Mouse (Mus musculus): Measurements from ENCODE around the gene Olfr480. TPM values are rescaled to one million over a fixed set of nuclear protein-coding genes. Genes with fewer than 3 reads are reported as not detected.

Gene Olfr480
- not detected for total RNA-seq (2021)

GRCm38 (mm10) chr7:108067246-108067645 lies at the start of gene Olfr480:
Gene Olfr480, minus strand, starts transcription at chr7:108067346.
- no peak for DNase-seq (ENCODE audit: extremely low spot score in 1 of 2, low spot score in 1 of 2)

GRCm38 (mm10) chr7:108100549-108100948 lies 33.4 kb upstream of the Olfr480 start, which contains the start of gene Olfr483:
Gene Olfr483, plus strand, starts transcription at chr7:108100849.
- DNase-seq (ENCODE audit: extremely low spot score in 1 of 2, low spot score in 1 of 2): no peak

DNA sequence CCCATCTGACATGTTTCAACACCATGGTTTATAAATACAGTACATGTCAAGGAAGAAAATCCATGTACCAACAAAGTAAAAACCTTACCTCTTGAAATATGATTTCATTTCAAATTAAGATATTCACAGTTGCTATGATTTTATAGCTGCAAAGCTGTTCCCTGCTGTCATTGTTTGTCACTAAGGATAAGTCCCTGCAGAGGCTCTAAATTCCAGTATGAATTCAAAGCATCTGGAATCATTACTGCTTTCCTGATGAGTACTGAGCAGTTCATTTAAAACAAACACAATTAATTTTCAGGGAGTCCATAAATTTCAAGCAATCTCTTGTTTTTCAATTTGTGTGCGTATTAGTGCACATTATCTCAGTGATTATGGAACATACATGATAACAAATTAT lies 30.3 kb upstream of the Olfr480 start, which contains the start of gene Olfr482:
TSS of gene Olfr482 (minus strand) at position 101 of the 400 bp plus-strand sequence.
- DNase-seq (ENCODE audit: extremely low spot score in 1 of 2, low spot score in 1 of 2): no peak

GRCm38 (mm10) chr7:108079555-108079954 lies 12.4 kb upstream of the Olfr480 start, which contains the start of gene Olfr481:
Gene Olfr481, plus strand, starts transcription at chr7:108079855.
- DNase-seq (ENCODE audit: extremely low spot score in 1 of 2, low spot score in 1 of 2): no peak

DNA sequence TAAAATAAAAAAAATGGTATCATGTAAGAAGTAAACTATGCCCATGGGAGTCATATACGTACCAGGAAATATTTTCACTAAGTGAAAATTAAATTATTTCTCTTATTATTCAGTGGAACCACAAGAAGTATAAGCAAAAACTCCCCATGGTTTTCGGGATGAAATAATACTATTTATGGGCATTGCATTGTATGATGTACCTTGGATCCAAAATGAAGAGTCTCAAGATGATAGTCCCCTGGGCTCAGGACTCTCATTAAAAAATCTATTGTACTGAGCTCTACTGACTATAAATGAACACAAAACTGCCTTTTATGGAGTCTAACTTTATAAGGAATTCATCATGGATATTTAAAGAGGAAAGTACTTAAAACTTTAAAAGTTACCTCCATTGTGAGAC lies 16.8 kb downstream of the Olfr480 start, which contains the start of gene Olfr479:
TSS of gene Olfr479 (plus strand) at position 301 of the 400 bp plus-strand sequence.
- no peak for DNase-seq (ENCODE audit: extremely low spot score in 1 of 2, low spot score in 1 of 2)

DNA sequence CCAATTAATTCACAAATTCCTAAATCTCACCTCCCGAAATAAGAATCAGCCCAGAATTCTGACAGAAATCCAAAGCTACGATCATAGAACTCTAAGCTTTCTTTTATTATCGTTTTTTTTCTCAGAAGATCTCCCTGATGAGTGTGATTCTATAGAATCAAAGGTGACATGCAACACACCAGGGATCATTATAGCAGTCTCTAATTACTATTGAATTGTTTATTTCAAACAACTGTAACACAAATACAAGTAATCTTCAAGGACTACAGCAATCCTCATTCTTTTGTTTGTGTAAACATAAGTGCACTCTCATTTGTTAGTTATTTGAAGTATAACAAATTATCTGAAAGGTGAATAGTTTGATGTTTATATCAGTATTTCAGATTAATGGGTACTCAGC lies 33.3 kb downstream of the Olfr480 start, which contains the start of gene Olfr478:
TSS of gene Olfr478 (minus strand) at position 101 of the 400 bp plus-strand sequence.
- DNase-seq (ENCODE audit: extremely low spot score in 1 of 2, low spot score in 1 of 2): no peak

Other genes starting within 250 kb of the Olfr480 start
- not detected for gene Olfr469, start 241.8 kb downstream of the Olfr480 start, total RNA-seq (2021)
- gene Olfr470, start 219.9 kb downstream of the Olfr480 start, total RNA-seq (2021): not detected
- not detected for gene Olfr472, start 169.4 kb downstream of the Olfr480 start, total RNA-seq (2021)
- not detected for gene Olfr473, start 136.9 kb downstream of the Olfr480 start, total RNA-seq (2021)
- gene Olfr474, start 112.7 kb downstream of the Olfr480 start, total RNA-seq (2021): not detected
- gene Olfr476, start 102.5 kb downstream of the Olfr480 start, total RNA-seq (2021): not detected
- not detected for gene Olfr477, start 80.7 kb downstream of the Olfr480 start, total RNA-seq (2021)
- not detected for gene Olfr478, start 33.4 kb downstream of the Olfr480 start, total RNA-seq (2021)
- not detected for gene Olfr479, start 16.7 kb downstream of the Olfr480 start, total RNA-seq (2021)
- not detected for gene Olfr481, start 12.5 kb upstream of the Olfr480 start, total RNA-seq (2021)
- 1 to 10 TPM; 1.6 to 1.8 TPM for gene Olfr482, start 30.2 kb upstream of the Olfr480 start, total RNA-seq (2021)
- not detected for gene Olfr483, start 33.5 kb upstream of the Olfr480 start, total RNA-seq (2021)
- gene Olfr484, start 60.1 kb upstream of the Olfr480 start, total RNA-seq (2021): not detected
- gene Olfr485, start 92.5 kb upstream of the Olfr480 start, total RNA-seq (2021): not detected
- not detected for gene Olfr486, start 105.4 kb upstream of the Olfr480 start, total RNA-seq (2021)
- gene Olfr487, start 147.3 kb upstream of the Olfr480 start, total RNA-seq (2021): not detected
- gene Olfr488, start 191.0 kb upstream of the Olfr480 start, total RNA-seq (2021): not detected
- not detected for gene Olfr490, start 221.6 kb upstream of the Olfr480 start, total RNA-seq (2021)
- gene Olfr491, start 246.1 kb upstream of the Olfr480 start, total RNA-seq (2021): not detected